Mouse (Mus musculus): ENCODE results near the gene Ephb2. TPM values are rescaled to one million over a fixed set of nuclear protein-coding genes. Genes with fewer than 3 reads are reported as not detected.

The Ephb2 gene
- polyA plus RNA-seq, 2 experiments, result 0.17 to 0.41 TPM

GRCm38 (mm10) chr4:136718193-136718986 is 117.4 kb downstream of the Ephb2 start:
- TF ChIP-seq CTCF (IDR thresholded peaks at IDR 0.05; ENCODE audit: low read depth), result no peak
- Histone ChIP-seq H3K4me2 (ENCODE audit: low read depth) (no peak overlapping the region), H3K27ac (no peak overlapping the region), H3K27me3 (ENCODE audit: control insufficient read depth, insufficient read depth, low read length) (no peaks in the 10 kb centered on the region), H3K36me3 (replicated peaks; ENCODE audit: control insufficient read depth, insufficient read depth, low read depth) (no peaks in the 10 kb centered on the region), H3K9me3 (ENCODE audit: control insufficient read depth, low read length) (no peaks in the 10 kb centered on the region), H3K4me3 (ENCODE audit: insufficient read depth in 1 of 2, low read depth in 2 of 2, low read length in 2 of 2) (no peak overlapping the region), H3K4me1 (replicated peaks; ENCODE audit: control insufficient read depth in 2 of 2, insufficient read depth in 2 of 2, low read length in 1 of 2) (no peaks in the 10 kb centered on the region), H3K9ac (replicated peaks) (no peak overlapping the region)
- 68% methylated on average over 14 of the region's 14 CpGs for WGBS (ENCODE audit: insufficient replicate concordance)
- DNase-seq (ENCODE audit: low read depth in 3 of 3, low spot score in 3 of 3) (no peak), ATAC-seq (ENCODE audit: insufficient read depth) (no peak)

- Histone ChIP-seq H3K4me2 (ENCODE audit: low read depth) (no peak overlapping the region), H3K9ac (replicated peaks) (no peak overlapping the region), H3K4me3 (ENCODE audit: insufficient read depth in 1 of 2, low read depth in 2 of 2, low read length in 2 of 2) (no peak overlapping the region), H3K27ac (no peak overlapping the region), H3K27me3 (ENCODE audit: control insufficient read depth, insufficient read depth, low read length) (no peaks in the 10 kb centered on the region), H3K36me3 (replicated peaks; ENCODE audit: control insufficient read depth, insufficient read depth, low read depth) (no peaks in the 10 kb centered on the region), H3K4me1 (replicated peaks; ENCODE audit: control insufficient read depth in 2 of 2, insufficient read depth in 2 of 2, low read length in 1 of 2) (no peaks in the 10 kb centered on the region; a peak in 1 of 4 replicates), H3K9me3 (ENCODE audit: control insufficient read depth, low read length) (no peaks in the 10 kb centered on the region)
- TF ChIP-seq EP300 (IDR thresholded peaks at IDR 0.05; ENCODE audit: low read depth) (no peak), CTCF (IDR thresholded peaks at IDR 0.05; ENCODE audit: low read depth) (no peak)
- WGBS (ENCODE audit: insufficient replicate concordance), result 75% methylated on average over 7 of the region's 7 CpGs
- ATAC-seq (ENCODE audit: insufficient read depth), result no peak
- DNase-seq (ENCODE audit: low read depth in 3 of 3, low spot score in 3 of 3), result no peak
Measured at GRCm38 (mm10) chr4:136716561-136716972, 119.2 kb downstream of the Ephb2 start.

GRCm38 (mm10) chr4:136714530-136714929 is 121.3 kb downstream of the Ephb2 start:
- no peaks in the 10 kb centered on the region for H3K9me3 ChIP-seq (ENCODE audit: control insufficient read depth, low read length)
- no peak for TF ChIP-seq EP300 (IDR thresholded peaks at IDR 0.05; ENCODE audit: low read depth)
- no peak for TF ChIP-seq CTCF (IDR thresholded peaks at IDR 0.05; ENCODE audit: low read depth)
- H3K36me3 ChIP-seq (replicated peaks; ENCODE audit: control insufficient read depth, insufficient read depth, low read depth), result no peaks in the 10 kb centered on the region
- WGBS (ENCODE audit: insufficient replicate concordance), result 55% methylated on average over 6 of the region's 6 CpGs
- DNase-seq (ENCODE audit: low read depth in 3 of 3, low spot score in 3 of 3) (no peak), ATAC-seq (ENCODE audit: insufficient read depth) (no peak)
- H3K9ac ChIP-seq (replicated peaks), result no peak overlapping the region
- no peaks in the 10 kb centered on the region for H3K27me3 ChIP-seq (ENCODE audit: control insufficient read depth, insufficient read depth, low read length)
- H3K4me2 ChIP-seq (ENCODE audit: low read depth), result no peak overlapping the region
- H3K4me3 ChIP-seq (ENCODE audit: insufficient read depth in 1 of 2, low read depth in 2 of 2, low read length in 2 of 2), result no peak overlapping the region
- H3K4me1 ChIP-seq (replicated peaks; ENCODE audit: control insufficient read depth in 2 of 2, insufficient read depth in 2 of 2, low read length in 1 of 2), result no peaks in the 10 kb centered on the region; a peak in 1 of 4 replicates
- H3K27ac ChIP-seq, result no peak overlapping the region

GRCm38 (mm10) chr4:136713889-136714288 is 121.9 kb downstream of the Ephb2 start:
- Histone ChIP-seq H3K4me2 (ENCODE audit: low read depth) (no peak overlapping the region), H3K9me3 (ENCODE audit: control insufficient read depth, low read length) (no peaks in the 10 kb centered on the region), H3K27me3 (ENCODE audit: control insufficient read depth, insufficient read depth, low read length) (no peaks in the 10 kb centered on the region), H3K36me3 (replicated peaks; ENCODE audit: control insufficient read depth, insufficient read depth, low read depth) (no peaks in the 10 kb centered on the region), H3K9ac (replicated peaks) (no peak overlapping the region), H3K4me1 (replicated peaks; ENCODE audit: control insufficient read depth in 2 of 2, insufficient read depth in 2 of 2, low read length in 1 of 2) (no peaks in the 10 kb centered on the region; a peak in 1 of 4 replicates), H3K4me3 (ENCODE audit: insufficient read depth in 1 of 2, low read depth in 2 of 2, low read length in 2 of 2) (no peak overlapping the region), H3K27ac (no peak overlapping the region)
- no peak for TF ChIP-seq CTCF (IDR thresholded peaks at IDR 0.05; ENCODE audit: low read depth)
- TF ChIP-seq EP300 (IDR thresholded peaks at IDR 0.05; ENCODE audit: low read depth), result no peak
- DNase-seq (ENCODE audit: low read depth in 3 of 3, low spot score in 3 of 3) (no peak), ATAC-seq (ENCODE audit: insufficient read depth) (no peak)
- 52% methylated on average over 7 of the region's 7 CpGs for WGBS (ENCODE audit: insufficient replicate concordance)

- 43% methylated on average over 3 of the region's 3 CpGs for WGBS (ENCODE audit: insufficient replicate concordance)
- no peak overlapping the region for H3K4me3 ChIP-seq (ENCODE audit: insufficient read depth in 1 of 2, low read depth in 2 of 2, low read length in 2 of 2)
- H3K27ac ChIP-seq, result no peak overlapping the region
- no peaks in the 10 kb centered on the region for H3K27me3 ChIP-seq (ENCODE audit: control insufficient read depth, insufficient read depth, low read length)
- H3K36me3 ChIP-seq (replicated peaks; ENCODE audit: control insufficient read depth, insufficient read depth, low read depth), result no peaks in the 10 kb centered on the region
- H3K4me1 ChIP-seq (replicated peaks; ENCODE audit: control insufficient read depth in 2 of 2, insufficient read depth in 2 of 2, low read length in 1 of 2), result no peaks in the 10 kb centered on the region; a peak in 1 of 4 replicates
- no peak overlapping the region for H3K9ac ChIP-seq (replicated peaks)
- H3K9me3 ChIP-seq (ENCODE audit: control insufficient read depth, low read length), result no peaks in the 10 kb centered on the region
- ATAC-seq (ENCODE audit: insufficient read depth) (no peak), DNase-seq (ENCODE audit: low read depth in 3 of 3, low spot score in 3 of 3) (no peak)
- TF ChIP-seq EP300 (IDR thresholded peaks at IDR 0.05; ENCODE audit: low read depth) (no peak), CTCF (IDR thresholded peaks at IDR 0.05; ENCODE audit: low read depth) (no peak)
- H3K4me2 ChIP-seq (ENCODE audit: low read depth), result no peak overlapping the region
Measured at GRCm38 (mm10) chr4:136713431-136713830, 122.4 kb downstream of the Ephb2 start.
